Mouse (Mus musculus): ENCODE results near the gene Gm11549. TPM values are rescaled to one million over a fixed set of nuclear protein-coding genes. Genes with fewer than 3 reads are reported as not detected.
A peak's percentile ranks its signal among the peaks of the same experiment; 100 is the strongest.

Gm11549 gene
- polyA plus RNA-seq, 2 experiments, result 0.10 TPM; not detected in 1

- DNase-seq (ENCODE audit: low spot score), result no peak
- 18% methylated on average over 20 of the region's 20 CpGs for whole genome bisulfite sequencing
- peak overlapping the region; percentile 75 for H3K9ac ChIP-seq (ENCODE audit: low read depth, low read length, severe bottlenecking)
- TF ChIP-seq POLR2A (IDR thresholded peaks at IDR 0.05; ENCODE audit: borderline replicate concordance, extremely low read depth, insufficient read depth, insufficient read length), result no peak
- no peaks in the 10 kb centered on the region for H3K36me3 ChIP-seq (ENCODE audit: control insufficient read depth, insufficient read depth, low read length)
- H3K9me3 ChIP-seq (ENCODE audit: control insufficient read depth, low read length), result no peaks in the 10 kb centered on the region
- no peaks in the 10 kb centered on the region for H3K27me3 ChIP-seq (ENCODE audit: control insufficient read depth, insufficient read depth, low read length)
- peak overlapping the region; percentile 91 for H3K27ac ChIP-seq (replicated peaks; ENCODE audit: low read depth, low read length)
- peaks cover 13% of the 10 kb centered on the region; the same call in 1 of the 2 replicates for H3K4me1 ChIP-seq (ENCODE audit: control insufficient read depth, insufficient read depth, low read length)
- peak overlapping the region; percentile 77 for H3K4me3 ChIP-seq (replicated peaks; ENCODE audit: low read length)
- ATAC-seq (ENCODE audit: low FRiP score, low read depth), result no peak; the same call in 1 of the 2 replicates
- peak overlapping the region; percentile 89 for H3K4me2 ChIP-seq (replicated peaks; ENCODE audit: low read depth, low read length, severe bottlenecking)
These were observed 45.1 kb downstream of the Gm11549 start for GRCm38 (mm10) chr3:36476261-36477155.

- ATAC-seq (ENCODE audit: low FRiP score, low read depth) (peak; percentile 96), DNase-seq (ENCODE audit: low spot score) (peak; percentile 96)
- peak; percentile 90; the same call in 1 of the 2 replicates for TF ChIP-seq POLR2A (IDR thresholded peaks at IDR 0.05; ENCODE audit: borderline replicate concordance, extremely low read depth, insufficient read depth, insufficient read length)
- peaks cover 13% of the 10 kb centered on the region; the same call in 1 of the 2 replicates for H3K4me1 ChIP-seq (ENCODE audit: control insufficient read depth, insufficient read depth, low read length)
- H3K27me3 ChIP-seq (ENCODE audit: control insufficient read depth, insufficient read depth, low read length), result no peaks in the 10 kb centered on the region
- H3K9me3 ChIP-seq (ENCODE audit: control insufficient read depth, low read length), result no peaks in the 10 kb centered on the region
- no peaks in the 10 kb centered on the region for H3K36me3 ChIP-seq (ENCODE audit: control insufficient read depth, insufficient read depth, low read length)
- peak within 1 kb of the TSS; percentile 77 for H3K4me3 ChIP-seq (replicated peaks; ENCODE audit: low read length)
- peak within 1 kb of the TSS; percentile 75 for H3K9ac ChIP-seq (ENCODE audit: low read depth, low read length, severe bottlenecking)
- WGBS, result under 1% methylated on average over 29 of the region's 32 CpGs
- peak within 1 kb of the TSS; percentile 89 for H3K4me2 ChIP-seq (replicated peaks; ENCODE audit: low read depth, low read length, severe bottlenecking)
- H3K27ac ChIP-seq (replicated peaks; ENCODE audit: low read depth, low read length), result peak within 1 kb of the TSS; percentile 92
These were observed 46.0 kb downstream of the Gm11549 start, which contains the start of the genes Anxa5 and 1810062G17Rik for GRCm38 (mm10) chr3:36475532-36476087. Gene Anxa5 (minus strand): TSS chr3:36475894. Gene 1810062G17Rik (plus strand): TSS chr3:36475937.

DNA sequence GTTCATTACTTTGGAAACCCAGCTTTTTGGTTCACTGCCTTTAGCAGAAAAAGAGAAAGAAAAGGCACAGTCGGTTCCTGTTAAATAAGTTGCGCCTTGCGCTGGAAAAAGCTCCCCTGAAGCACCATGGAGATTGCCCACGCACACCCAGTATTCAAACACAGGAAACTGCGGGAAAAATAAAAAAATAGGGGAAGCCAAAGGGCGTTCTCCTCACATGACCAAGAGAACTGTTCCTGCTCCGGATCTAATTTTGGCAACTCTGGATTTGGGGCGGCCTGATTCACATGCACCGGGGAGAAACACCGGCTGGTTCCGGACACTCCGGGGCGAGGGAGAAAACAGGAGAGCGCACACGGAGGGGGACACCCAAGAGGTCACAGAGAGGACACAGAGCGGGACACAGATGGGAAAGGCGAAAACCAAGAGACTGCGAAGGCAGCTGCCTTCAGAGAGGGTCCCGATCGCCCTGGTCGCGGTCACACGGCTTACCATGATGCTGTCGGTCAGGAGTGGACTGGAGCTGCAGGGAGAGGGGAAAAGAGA, 46.6 kb downstream of the Gm11549 start:
- no peak for DNase-seq (ENCODE audit: low spot score)

DNA sequence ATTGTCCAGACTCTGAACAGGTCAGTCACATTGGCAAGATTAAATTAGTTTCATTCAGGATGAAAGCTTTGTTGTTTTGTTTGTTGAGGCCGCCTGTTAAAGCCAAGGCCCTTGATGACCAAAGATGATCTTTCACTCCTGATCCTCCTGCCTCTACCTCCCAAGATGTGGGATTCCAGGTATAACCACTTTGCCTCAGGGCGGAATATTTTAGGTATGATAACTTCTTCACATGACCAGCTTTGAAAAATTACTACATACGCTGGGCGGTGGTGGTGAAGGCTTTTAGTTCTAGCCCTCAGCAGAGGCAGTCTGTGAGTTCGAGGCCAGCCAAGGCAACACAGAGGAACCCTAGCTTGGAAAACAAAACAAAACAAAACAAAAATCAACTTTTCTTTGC, 47.2 kb downstream of the Gm11549 start:
- ATAC-seq (ENCODE audit: low FRiP score, low read depth) (no peak), DNase-seq (ENCODE audit: low spot score) (no peak)
- 0 out of 2 replicates have a peak overlapping the region, but pooled peaks have one; percentile 92 for H3K27ac ChIP-seq (replicated peaks; ENCODE audit: low read depth, low read length)
- peaks cover 13% of the 10 kb centered on the region; the same call in 1 of the 2 replicates for H3K4me1 ChIP-seq (ENCODE audit: control insufficient read depth, insufficient read depth, low read length)
- H3K36me3 ChIP-seq (ENCODE audit: control insufficient read depth, insufficient read depth, low read length), result no peaks in the 10 kb centered on the region
- WGBS, result 77% methylated on average over 5 of the region's 5 CpGs
- TF ChIP-seq POLR2A (IDR thresholded peaks at IDR 0.05; ENCODE audit: borderline replicate concordance, extremely low read depth, insufficient read depth, insufficient read length), result no peak
- no peaks in the 10 kb centered on the region for H3K9me3 ChIP-seq (ENCODE audit: control insufficient read depth, low read length)
- H3K4me3 ChIP-seq (replicated peaks; ENCODE audit: low read length), result peak overlapping the region; percentile 77
- no peaks in the 10 kb centered on the region for H3K27me3 ChIP-seq (ENCODE audit: control insufficient read depth, insufficient read depth, low read length)
- peak overlapping the region; percentile 89 for H3K4me2 ChIP-seq (replicated peaks; ENCODE audit: low read depth, low read length, severe bottlenecking)
- H3K9ac ChIP-seq (ENCODE audit: low read depth, low read length, severe bottlenecking), result no peak overlapping the region

More for the DNA sequence above, 46.6 kb downstream of the Gm11549 start:
- Histone ChIP-seq H3K27me3 (ENCODE audit: control insufficient read depth, insufficient read depth, low read length) (no peaks in the 10 kb centered on the region), H3K9me3 (ENCODE audit: control insufficient read depth, low read length) (no peaks in the 10 kb centered on the region), H3K36me3 (ENCODE audit: control insufficient read depth, insufficient read depth, low read length) (no peaks in the 10 kb centered on the region), H3K27ac (replicated peaks; ENCODE audit: low read depth, low read length) (peak overlapping the region; percentile 92), H3K4me3 (replicated peaks; ENCODE audit: low read length) (peak overlapping the region; percentile 77), H3K4me1 (ENCODE audit: control insufficient read depth, insufficient read depth, low read length) (peaks cover 13% of the 10 kb centered on the region; the same call in 1 of the 2 replicates), H3K4me2 (replicated peaks; ENCODE audit: low read depth, low read length, severe bottlenecking) (peak overlapping the region; percentile 89), H3K9ac (ENCODE audit: low read depth, low read length, severe bottlenecking) (peak overlapping the region; percentile 75)
- no peak; the same call in 1 of the 2 replicates for ATAC-seq (ENCODE audit: low FRiP score, low read depth)
- no peak for TF ChIP-seq POLR2A (IDR thresholded peaks at IDR 0.05; ENCODE audit: borderline replicate concordance, extremely low read depth, insufficient read depth, insufficient read length)
- 2% methylated on average over 24 of the region's 24 CpGs for WGBS

DNA sequence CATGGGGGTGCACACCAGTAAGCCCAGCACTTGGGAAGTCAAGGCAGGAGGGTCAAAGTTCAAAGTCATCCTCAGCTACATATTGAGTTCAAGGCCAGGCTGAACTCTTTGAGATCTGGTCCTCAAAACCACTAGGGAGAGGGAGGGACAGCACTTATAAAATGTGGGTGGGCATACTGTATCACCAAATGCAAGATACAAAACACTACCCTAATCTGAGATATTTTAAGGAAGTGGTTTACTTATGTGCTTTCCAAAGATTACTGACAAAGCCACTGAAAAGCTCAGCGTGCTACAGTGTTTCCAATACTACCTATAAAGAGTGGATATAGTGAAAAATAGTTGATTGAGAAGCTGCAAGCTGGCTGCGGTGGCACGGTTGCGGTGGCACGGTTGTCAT, 48.4 kb downstream of the Gm11549 start:
- H3K9ac ChIP-seq (ENCODE audit: low read depth, low read length, severe bottlenecking), result no peak overlapping the region
- TF ChIP-seq POLR2A (IDR thresholded peaks at IDR 0.05; ENCODE audit: borderline replicate concordance, extremely low read depth, insufficient read depth, insufficient read length), result no peak
- 96% methylated on average over 5 of the region's 5 CpGs for WGBS
- no peaks in the 10 kb centered on the region for H3K9me3 ChIP-seq (ENCODE audit: control insufficient read depth, low read length)
- no peak overlapping the region for H3K4me2 ChIP-seq (replicated peaks; ENCODE audit: low read depth, low read length, severe bottlenecking)
- H3K27me3 ChIP-seq (ENCODE audit: control insufficient read depth, insufficient read depth, low read length), result no peaks in the 10 kb centered on the region
- H3K4me1 ChIP-seq (ENCODE audit: control insufficient read depth, insufficient read depth, low read length), result peaks cover 13% of the 10 kb centered on the region; the same call in 1 of the 2 replicates
- no peaks in the 10 kb centered on the region for H3K36me3 ChIP-seq (ENCODE audit: control insufficient read depth, insufficient read depth, low read length)
- no peak overlapping the region for H3K4me3 ChIP-seq (replicated peaks; ENCODE audit: low read length)
- no peak overlapping the region for H3K27ac ChIP-seq (replicated peaks; ENCODE audit: low read depth, low read length)
- ATAC-seq (ENCODE audit: low FRiP score, low read depth) (no peak), DNase-seq (ENCODE audit: low spot score) (no peak)

Data from limb, embryonic 14.5 days (tissue).